Mouse (Mus musculus): ENCODE measurements around the gene Degs1.

The Degs1 gene

DNA sequence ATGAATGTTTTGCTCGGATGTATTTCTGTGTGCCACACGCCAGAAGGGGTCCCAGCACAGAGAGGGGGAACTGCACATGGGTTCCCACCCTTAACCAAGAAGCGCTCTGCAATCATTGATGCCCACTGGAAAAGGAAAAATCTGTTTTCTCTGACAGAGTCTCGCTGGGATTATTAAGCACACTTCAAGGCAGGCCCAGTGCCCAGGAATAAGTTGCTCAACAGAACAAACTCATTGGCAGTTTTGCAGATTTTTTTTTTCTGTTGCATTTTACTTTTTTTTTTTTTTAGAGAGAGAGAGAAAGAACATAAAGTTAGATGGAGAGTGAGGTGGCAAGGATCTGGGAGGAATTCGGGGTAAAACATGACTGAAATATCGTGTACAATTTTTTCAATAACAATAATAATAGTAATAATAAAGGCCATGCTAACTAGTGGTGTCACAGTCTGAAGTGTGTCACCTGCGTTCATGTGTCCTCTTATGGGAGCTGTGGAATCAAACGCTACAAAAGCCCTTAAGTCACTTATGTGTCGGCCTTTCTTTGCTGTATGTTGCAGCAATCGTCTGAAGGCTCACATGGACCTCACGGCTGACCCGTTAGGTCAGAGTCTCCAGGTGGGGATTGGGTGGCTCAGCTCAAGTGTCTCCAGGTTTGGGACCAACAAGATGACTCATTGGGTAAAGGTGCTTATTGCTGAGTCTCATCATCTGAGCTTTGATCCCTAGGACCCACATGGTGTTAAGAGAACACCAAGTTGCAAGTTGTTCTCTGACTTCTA lies 28.7 kb downstream of the Degs1 start:
- CTCF ChIA-PET, result interaction anchor here in 1 of 4 experiments (0.7 kb wide), 1 partner anchor 22 kb away, joined by 5 read pairs; no protein-coding TSS in a partner anchor

GRCm38 (mm10) chr1:182252534-182253171 lies 30.0 kb downstream of the Degs1 start:
- CTCF ChIA-PET, result no interaction called here
- POLR2A ChIA-PET, result interaction anchor here in 1 of 4 experiments (0.8 to 1.2 kb wide), 2 partner anchors 18 to 30 kb away, joined by 3 read pairs; partner anchors contain the start of gene Degs1

More for the DNA sequence above, 28.7 kb downstream of the Degs1 start:
- POLR2A ChIA-PET, result interaction anchor here in 3 of 4 experiments (0.6 to 2.0 kb wide), 7 partner anchors 14 to 66 kb away, joined by 3 to 6 read pairs (median 3); no protein-coding TSS in a partner anchor

- CTCF ChIA-PET, result no interaction called here
Observed at GRCm38 (mm10) chr1:182250734-182251133, 31.9 kb downstream of the Degs1 start.

GRCm38 (mm10) chr1:182249298-182249697 lies 33.3 kb downstream of the Degs1 start:
- ChIA-PET POLR2A (interaction anchor here in 2 of 4 experiments (0.5 to 1.5 kb wide), 6 partner anchors 15 to 613 kb away, joined by 3 to 8 read pairs (median 6); no protein-coding TSS in a partner anchor), CTCF (interaction anchor here in 1 of 4 experiments (0.7 kb wide), 2 partner anchors 74 to 110 kb away, joined by 3 to 4 read pairs; no protein-coding TSS in a partner anchor)

More at GRCm38 (mm10) chr1:182250734-182251133, 31.9 kb downstream of the Degs1 start:
- POLR2A ChIA-PET, result interaction anchor here in 2 of 4 experiments (0.6 to 1.5 kb wide), 3 partner anchors 21 to 105 kb away, joined by 3 to 8 read pairs (median 6); no protein-coding TSS in a partner anchor

- CTCF ChIA-PET, result no interaction called here
- POLR2A ChIA-PET, result interaction anchor here in 1 of 4 experiments (1.4 kb wide), 1 partner anchor 82 kb away, joined by 3 read pairs; no protein-coding TSS in a partner anchor
Observed at GRCm38 (mm10) chr1:182245003-182245402, 37.6 kb downstream of the Degs1 start.

DNA sequence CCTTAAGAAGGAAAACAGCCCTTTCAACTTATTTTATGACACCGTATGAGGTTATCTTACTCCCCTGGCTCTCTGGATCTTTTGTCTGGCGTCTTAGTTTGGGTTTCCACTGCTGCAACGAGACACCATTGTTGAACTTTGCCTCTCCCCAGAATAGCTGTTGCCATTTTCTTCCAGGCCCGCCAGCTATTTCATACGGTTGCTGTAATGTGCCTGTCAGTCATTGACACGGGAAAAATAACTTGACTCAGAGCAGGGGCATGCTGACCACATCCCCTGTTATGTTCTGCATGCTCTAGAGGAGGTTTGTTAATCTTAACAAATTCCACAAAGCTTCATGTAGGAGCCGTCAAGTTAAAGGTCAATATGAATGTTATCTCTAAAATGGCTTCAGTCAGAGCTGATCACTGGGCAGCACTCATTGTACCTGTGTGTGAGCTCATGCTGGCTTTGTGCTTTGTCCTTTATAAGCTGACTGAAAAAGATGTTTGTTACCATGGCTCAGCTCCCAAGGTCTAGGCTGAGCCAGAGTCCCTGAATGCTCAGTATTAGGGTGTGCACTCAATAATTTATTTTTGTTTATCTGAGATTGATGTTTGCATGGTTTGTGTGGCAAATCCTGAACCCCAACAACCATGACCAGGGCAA lies 44.4 kb downstream of the Degs1 start:
- ChIA-PET CTCF (no interaction called here), POLR2A (interaction anchor here in 1 of 4 experiments (1.1 to 1.4 kb wide), 2 partner anchors 18 to 33 kb away, joined by 3 read pairs; no protein-coding TSS in a partner anchor)

- CTCF ChIA-PET, result interaction anchor here in 1 of 4 experiments (0.6 kb wide), 1 partner anchor 746 kb away, joined by 4 read pairs; no protein-coding TSS in a partner anchor
- POLR2A ChIA-PET, result interaction anchor here in 1 of 4 experiments (1.4 kb wide), 1 partner anchor 33 kb away, joined by 3 read pairs; no protein-coding TSS in a partner anchor
Observed at GRCm38 (mm10) chr1:182237386-182237785, 45.2 kb downstream of the Degs1 start.

DNA sequence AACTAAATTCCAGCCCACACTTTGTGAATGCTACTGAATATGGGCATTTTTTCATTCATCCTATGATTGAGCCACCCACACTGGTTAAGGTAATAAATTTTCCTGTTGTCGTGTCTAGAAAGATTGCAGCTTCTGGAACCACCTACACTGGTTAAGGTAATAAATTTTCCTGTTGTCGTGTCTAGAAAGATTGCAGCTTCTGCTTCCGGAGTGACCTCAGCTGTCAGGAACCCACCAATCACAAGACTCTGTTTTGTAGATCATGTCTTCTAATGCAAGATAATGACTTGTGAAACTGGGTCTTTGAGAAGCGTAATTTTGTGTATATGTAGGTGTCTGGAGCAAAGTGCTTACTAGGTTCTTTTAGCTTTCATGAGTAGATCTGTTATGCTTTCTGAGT lies 47.4 kb downstream of the Degs1 start:
- POLR2A ChIA-PET, result no interaction called here
- CTCF ChIA-PET, result no interaction called here

DNA sequence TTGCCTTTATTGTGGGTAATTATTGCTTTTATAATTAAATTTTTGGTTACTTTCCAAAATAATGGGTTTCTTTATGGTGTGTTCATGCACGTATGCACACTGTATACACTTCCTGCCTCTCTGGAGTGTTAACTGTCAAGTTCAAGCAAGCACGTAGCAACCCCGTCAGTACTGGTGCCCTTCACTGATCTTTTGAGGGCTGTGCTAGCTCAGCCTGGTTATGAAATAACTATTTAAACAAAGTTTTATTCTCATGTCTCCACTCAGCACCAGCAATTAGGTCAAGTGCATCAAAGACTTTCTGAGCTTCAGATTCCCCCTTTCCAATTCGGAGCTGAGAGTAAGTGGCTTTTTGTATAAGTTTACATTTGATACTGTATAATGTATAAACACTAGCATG lies 53.2 kb downstream of the Degs1 start:
- ChIA-PET CTCF (no interaction called here), POLR2A (interaction anchor here in 1 of 4 experiments (0.6 to 1.3 kb wide), 2 partner anchors 20 to 43 kb away, joined by 3 to 7 read pairs; no protein-coding TSS in a partner anchor)

GRCm38 (mm10) chr1:182227141-182227963 lies 55.3 kb downstream of the Degs1 start:
- ChIA-PET CTCF (interaction anchor here in 1 of 4 experiments (1.2 kb wide), 1 partner anchor 87 kb away, joined by 3 read pairs; no protein-coding TSS in a partner anchor), POLR2A (interaction anchor here in 1 of 4 experiments (0.7 kb wide), 1 partner anchor 47 kb away, joined by 3 read pairs; no protein-coding TSS in a partner anchor)

DNA sequence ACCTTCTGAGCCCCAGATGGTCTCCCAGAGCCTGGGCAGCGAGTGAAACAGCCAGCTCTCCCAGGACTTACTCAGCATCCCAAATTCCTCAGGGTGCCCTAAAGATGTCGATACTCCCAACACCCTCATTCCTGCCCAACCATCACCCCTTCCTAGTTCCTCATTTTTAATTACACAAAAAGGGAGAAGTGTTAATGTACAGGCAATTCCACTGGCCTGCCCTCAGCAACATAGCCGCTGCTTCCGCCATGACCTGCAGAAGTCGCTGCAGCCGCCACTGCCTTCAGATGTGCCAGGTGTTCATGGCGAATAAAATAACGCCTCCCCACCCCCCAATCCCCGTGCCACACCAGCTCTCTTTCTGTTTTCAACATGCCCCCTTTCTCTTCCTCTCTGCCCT lies 56.3 kb downstream of the Degs1 start:
- ChIA-PET CTCF (interaction anchor here in 2 of 4 experiments (0.9 to 1.2 kb wide), 2 partner anchors 86 to 337 kb away, joined by 3 read pairs; no protein-coding TSS in a partner anchor), POLR2A (no interaction called here)

All from embryonic stem cell, embryonic (primary cell).